Mouse (Mus musculus) erythroblast, embryonic 14.5 days (primary cell): ENCODE data around the gene Pglyrp2.

Experiments
- GATA1 ChIP-seq: IDR thresholded peaks from 2 replicates; pipeline ENCODE4 v1.6.1; 2012; ENCODE audit warnings: low read length, inconsistent platforms, mixed read lengths
- TAL1 ChIP-seq: IDR thresholded peaks from 3 replicates; pipeline ENCODE4 v1.6.1; 2012; ENCODE audit warnings: low read length, inconsistent platforms, mixed read lengths

DNA sequence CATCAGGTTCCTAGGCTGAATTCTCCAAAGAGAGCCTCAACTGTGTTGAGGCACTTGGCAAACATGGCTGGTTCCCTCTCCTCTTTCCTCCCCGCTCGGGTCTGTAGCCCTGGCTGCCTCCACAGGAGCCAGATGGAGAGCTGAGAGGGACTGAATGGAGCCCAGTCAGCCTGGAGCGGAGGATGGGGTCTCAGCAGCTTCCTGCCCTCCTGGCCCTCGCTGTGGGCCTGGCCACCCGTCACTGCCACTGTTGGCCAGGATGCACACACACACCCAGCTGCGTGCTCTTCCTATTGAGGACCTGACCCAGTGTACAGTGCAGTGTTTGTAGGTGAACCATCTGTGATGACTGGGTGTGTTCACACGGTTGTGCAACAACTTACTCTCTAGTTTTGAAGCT, 48.2 kb upstream of the Pglyrp2 start:
- no peak for TF ChIP-seq TAL1
- no peak for TF ChIP-seq GATA1
